Mouse (Mus musculus) heart, postnatal 0 days (tissue): ENCODE results near the gene Nr2f1.

Source experiments
- CTCF ChIP-seq: IDR thresholded peaks from 2 replicates; pipeline ENCODE4 v1.5.1; 2016; ENCODE audit warnings: antibody characterized with exemption, control low read depth, low read depth
- EP300 ChIP-seq: IDR thresholded peaks from 2 replicates; pipeline ENCODE4 v1.6.1; 2016; ENCODE audit warnings: antibody characterized with exemption, low read depth

GRCm38 (mm10) chr13:78200407-78200806 is 850 bp upstream of the Nr2f1 start:
- TF ChIP-seq CTCF (no peak), EP300 (no peak)
